Mouse (Mus musculus) hematopoietic stem cell, adult 5-6 weeks (primary cell): ENCODE measurements around the gene Gm973. TPM values are rescaled to one million over a fixed set of nuclear protein-coding genes. Genes with fewer than 3 reads are reported as not detected.
A peak's percentile ranks its signal among the peaks of the same experiment; 100 is the strongest.

ENCODE experiments used
- ATAC-seq, 2 experiments: fragments of 125-278 bp in 1 of 2; replicated peaks in 1 of 2; 2 replicates each; pipeline ENCODE4 v1.8.0; 2016 to 2017; ENCODE audit warnings: inconsistent platforms in 2 of 2, mild to moderate bottlenecking in 2 of 2, moderate number of reproducible peaks in 2 of 2, low read depth in 1 of 2, moderate TSS enrichment in 1 of 2; ENCODE audit not compliant: low FRiP score in 2 of 2, poor library complexity in 2 of 2, severe bottlenecking in 2 of 2, insufficient read depth in 1 of 2, low TSS enrichment in 1 of 2
- total RNA-seq: library from RNA; stranded (forward); fragments of 172-1452, 232-1000 nt; gene quantifications from 2 replicates; pipeline ENCODE4 v1.2.3, GENCODE M21; 2017

The Gm973 gene
- total RNA-seq, 1 experiment from 2014 or later, result 20.3 TPM

GRCm38 (mm10) chr1:59487651-59488051 lies 28.4 kb upstream of the Gm973 start:
- peak; percentile 57 to 63; a peak in 3 of 4 replicates for ATAC-seq

DNA sequence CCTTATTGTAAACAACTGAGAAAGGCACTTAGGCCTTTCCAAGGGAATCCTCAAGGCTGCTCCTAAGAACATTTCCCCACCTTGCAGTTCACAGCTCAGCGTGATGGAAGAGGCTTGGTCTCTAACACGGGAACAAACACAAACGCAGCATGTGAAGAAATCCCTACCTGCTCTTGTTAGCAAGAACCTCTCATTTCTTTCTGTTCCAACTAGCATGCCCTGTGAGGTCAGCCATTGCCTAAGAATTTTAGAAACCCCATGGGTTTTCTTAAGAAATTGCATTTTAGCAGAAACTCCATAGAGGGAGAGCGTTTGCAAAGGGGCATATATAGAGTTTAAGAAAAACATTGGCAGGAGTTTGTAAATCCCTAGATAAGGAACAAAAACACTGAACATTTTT lies 27.6 kb upstream of the Gm973 start:
- ATAC-seq, result no peak

DNA sequence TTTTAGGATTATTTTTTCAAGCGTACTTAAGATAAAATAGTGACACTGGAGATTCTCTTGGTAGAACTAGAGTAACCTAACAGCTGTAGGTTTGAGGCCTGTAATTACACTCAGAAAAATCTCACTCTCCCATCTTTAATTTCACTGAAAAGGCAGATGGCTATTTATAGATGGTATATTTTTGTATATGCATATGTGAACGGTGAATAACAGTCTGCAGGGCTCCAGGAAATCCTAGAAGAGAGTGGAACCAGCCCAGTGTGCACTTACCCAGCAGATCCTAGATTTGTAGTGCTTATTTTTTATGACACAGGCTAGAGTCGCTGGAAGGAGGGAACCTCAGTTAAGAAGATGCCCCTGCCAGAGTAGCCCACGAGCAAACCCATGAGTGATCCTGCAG lies 27.1 kb upstream of the Gm973 start:
- no peak for ATAC-seq

DNA sequence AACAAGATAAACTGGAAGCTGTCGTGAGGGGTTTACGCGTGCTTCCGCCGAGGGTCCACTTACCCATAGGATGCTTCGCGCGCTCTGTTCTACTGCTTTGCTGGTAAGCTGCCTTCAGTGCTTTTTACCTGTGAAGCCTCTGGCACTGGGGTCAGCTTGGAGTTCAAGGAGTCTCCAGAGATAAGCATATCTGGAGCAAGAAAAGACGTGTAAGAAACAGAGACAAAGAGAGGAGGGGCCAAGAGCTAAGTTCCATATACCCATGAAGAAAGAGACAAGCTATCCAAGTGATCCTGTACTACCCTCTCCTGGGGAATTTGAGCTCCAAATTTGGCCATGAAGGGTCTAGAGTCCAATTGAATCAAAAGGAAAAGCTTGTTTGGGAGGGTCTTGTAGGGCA lies 24.5 kb upstream of the Gm973 start:
- ATAC-seq, result no peak

DNA sequence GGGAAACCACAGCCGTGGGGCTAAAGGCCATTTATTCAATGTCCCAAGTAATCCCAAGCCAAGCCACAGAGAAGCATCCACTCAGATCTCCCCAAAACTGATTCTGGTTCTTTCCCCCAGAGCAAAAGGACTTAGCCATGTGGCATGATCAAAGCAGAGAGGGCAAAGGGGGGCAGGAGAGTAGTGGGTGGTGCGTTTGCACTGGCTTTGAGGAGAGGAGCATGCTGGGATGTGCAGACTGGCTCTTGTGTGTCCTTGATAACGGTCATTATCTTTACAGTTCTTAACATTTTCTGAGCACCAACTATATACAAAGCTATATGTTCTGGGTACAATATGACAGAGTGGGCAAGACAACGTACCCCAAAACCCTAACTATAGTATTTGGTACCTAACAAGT lies 23.6 kb upstream of the Gm973 start:
- no peak for ATAC-seq

DNA sequence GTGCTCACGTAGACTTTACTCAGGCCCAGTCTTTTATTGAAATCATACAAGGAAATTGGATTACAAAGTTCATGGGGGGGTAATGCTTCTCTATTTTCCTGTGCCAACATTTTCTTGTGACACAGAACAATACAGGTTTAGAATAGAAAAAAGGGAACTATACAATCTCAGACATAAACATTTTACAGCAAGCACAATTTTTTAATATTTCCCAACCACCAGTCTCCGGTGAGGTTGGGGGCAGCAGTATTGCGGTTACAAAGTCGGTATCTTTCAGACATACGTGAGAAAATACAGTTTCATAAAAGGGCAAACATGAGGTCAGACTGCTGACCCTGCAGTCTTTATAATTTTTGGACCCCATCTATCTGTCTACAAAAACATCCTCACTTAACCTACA lies 20.1 kb upstream of the Gm973 start:
- ATAC-seq, result no peak

DNA sequence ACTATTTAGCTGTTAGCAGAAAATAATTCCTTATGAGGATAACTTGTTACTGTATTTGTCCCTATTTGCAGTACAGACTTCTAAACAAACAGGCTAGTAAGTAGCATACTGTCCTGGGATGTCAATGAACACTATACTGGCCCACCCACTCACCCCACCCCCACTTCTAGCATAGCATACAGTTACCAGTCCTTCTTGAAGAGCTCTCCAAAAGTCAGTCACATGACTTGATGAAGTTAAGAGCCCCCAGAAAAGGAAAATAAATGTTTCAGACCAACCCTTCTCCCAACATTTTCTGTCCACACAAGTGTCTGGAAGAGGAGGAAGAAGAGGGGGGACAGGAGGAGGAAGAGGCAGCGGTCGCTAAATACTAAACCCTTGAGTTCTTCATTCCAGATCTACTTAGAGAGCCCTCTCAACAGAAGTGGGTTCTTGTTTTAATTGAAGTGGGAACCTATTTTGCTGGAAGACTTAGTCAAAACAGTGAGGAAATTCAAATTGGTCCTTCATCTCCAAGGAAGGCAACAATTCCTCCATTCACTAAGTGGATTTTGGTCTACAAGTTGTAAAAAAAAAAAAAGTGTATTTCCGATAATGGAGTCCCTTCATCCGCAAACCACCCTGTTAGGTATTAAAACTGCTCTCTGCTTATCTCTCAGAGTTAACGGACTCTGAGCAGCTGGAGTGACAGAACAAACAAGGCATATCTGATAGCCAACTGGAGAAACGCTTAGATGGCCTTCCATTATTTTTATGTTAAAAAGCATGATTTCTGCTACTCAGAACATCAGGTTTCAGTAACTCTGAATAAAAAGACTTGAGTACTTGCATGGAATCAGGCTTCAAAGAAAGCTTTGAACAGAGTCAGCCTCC lies 18.1 kb upstream of the Gm973 start:
- ATAC-seq, result no peak

DNA sequence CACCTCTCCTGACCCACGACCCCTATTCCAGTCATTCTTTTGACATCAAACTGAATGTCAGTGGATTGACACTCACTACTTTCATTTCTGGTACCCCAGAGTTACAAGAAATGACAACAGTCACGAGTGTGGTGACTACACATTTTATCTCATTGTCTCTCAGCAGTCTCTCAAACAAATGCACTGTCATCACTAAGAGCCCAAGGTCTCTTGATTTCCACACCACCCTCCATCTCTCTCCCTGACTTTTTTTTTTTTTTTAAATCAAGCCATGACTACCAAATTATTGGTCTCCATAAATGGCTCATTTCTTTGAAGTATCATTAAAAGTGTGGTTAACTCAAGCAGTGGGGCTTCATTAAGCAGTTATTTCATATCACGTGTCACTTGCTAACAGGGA lies 16.7 kb upstream of the Gm973 start:
- ATAC-seq, result no peak

DNA sequence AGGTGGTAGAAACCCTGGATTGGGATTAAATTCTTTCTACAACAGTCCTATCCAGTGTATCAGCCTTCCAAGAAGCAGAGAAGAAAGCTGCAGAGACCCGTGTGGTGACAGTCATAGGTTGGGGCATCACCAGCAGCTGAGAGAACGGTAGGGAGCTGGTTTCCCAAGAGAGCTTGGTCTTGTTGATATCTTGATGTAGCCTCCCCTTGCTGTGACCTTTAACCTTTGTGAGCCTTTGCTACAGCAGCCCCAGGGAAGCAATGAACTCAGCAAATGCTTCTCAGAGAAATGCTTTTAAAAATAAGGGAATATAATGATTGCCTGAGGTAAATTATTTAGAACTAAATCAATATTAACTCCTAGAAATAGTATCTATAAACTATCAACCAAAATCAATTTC lies 13.7 kb upstream of the Gm973 start:
- ATAC-seq, result no peak

DNA sequence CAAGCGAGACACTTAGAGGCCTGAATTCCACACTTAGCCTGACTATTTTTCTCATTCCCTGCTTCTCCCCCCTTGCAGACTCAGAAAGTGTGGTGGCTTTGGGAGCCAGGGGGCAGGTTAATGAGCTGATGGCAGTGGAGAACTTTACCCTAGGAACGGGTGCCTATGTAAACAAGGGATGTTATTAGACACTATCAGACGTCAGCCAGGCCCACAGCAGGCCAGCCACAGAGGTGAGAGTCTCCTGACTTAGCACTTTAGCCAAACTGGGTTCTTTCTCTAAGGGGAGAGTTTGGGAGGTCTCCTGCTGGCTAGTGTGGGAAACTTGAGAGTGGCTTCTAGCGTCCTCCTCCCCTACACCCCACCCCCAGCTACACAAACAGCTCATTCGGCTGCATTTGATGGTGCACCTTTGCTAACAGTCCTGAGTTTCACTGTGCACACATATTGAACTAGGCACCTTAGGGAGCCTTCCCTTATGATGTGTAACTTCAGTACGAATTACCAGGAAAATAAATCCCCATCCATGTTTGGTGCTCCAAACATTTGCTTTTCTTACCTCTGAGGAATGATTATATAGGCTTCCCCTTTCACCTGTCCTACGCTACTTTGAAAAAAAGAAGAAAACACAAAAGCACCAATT lies 12.3 kb upstream of the Gm973 start:
- no peak for ATAC-seq

GRCm38 (mm10) chr1:59504302-59504700 lies 11.8 kb upstream of the Gm973 start:
- no peak for ATAC-seq

GRCm38 (mm10) chr1:59508463-59509139 lies 7.5 kb upstream of the Gm973 start:
- no peak for ATAC-seq

GRCm38 (mm10) chr1:59511566-59512270 lies 4.3 kb upstream of the Gm973 start:
- no peak for ATAC-seq

DNA sequence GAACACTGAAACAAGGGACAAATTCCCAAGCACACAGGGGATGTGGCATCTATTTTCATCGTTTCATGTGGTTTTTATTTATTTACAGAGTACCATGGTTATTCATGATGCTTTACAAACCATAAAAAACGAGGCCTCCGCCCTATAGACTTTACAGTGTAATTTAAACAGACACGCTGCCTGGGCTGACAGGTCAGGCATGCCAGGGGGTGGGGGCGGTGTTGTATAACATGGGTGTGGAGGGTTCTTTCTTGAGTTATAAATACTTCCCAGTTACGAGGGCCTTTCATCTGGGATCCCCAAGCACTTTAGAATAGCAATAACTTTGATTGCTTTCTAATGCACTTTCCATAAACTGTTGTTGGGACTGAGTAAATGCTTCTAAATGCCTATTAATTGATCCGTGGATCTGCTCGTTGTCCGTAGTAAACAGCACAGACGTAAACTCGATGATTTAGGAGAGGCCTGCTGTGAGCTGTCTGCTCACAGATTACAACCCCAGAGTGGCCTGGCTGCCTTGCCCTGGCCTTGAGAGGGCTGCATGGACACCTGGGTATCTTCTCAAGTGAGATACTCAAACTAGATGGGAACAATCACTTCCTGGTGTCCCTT lies 4.3 kb downstream of the Gm973 start:
- no peak for ATAC-seq

DNA sequence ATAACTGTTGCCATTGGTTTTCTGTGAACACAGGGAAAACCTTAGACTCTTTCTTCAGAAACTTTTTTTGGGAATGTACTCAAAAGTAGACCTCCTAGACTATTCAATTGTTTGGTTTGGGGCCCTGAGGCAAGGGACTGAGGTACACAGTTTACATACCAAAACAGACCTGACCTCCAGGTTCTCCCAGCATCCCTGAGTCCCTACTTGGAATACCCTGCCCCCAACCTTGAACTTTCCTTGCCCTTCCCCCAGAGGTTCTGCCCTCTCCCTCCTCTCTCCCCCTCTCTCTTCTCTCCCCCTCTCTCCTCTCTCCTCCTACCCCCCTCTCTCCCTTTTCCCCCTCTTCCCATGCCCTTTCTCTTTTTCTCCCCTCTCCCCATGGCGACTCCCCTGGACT lies 6.4 kb downstream of the Gm973 start:
- no peak for ATAC-seq

- ATAC-seq, result no peak
Measured at GRCm38 (mm10) chr1:59523378-59523958, 7.4 kb downstream of the Gm973 start.

- ATAC-seq, result no peak
Measured at GRCm38 (mm10) chr1:59524071-59524470, 8.0 kb downstream of the Gm973 start.
